Mouse (Mus musculus) hindbrain, embryonic 12.5 days (tissue): ENCODE measurements around the gene Ctnna3. TPM values are rescaled to one million over a fixed set of nuclear protein-coding genes. Genes with fewer than 3 reads are reported as not detected.
A peak's percentile ranks its signal among the peaks of the same experiment; 100 is the strongest.

ENCODE experiments used
- ATAC-seq: fragments of 200-750 bp; cut with Nextera tagmentation; 2 replicates; pipeline ENCODE4 v1.8.0; 2017; ENCODE audit warnings: moderate TSS enrichment; ENCODE audit not compliant: low FRiP score
- H3K27ac ChIP-seq: fragments of 300-500 bp; sonication (generic); 2 replicates; pipeline ENCODE4 v1.5.1; 2016; ENCODE audit warnings: mild to moderate bottlenecking
- H3K27me3 ChIP-seq: fragments of 300-500 bp; sonication (generic); 2 replicates; pipeline ENCODE4 v1.6.1; 2016; ENCODE audit warnings: mild to moderate bottlenecking
- H3K36me3 ChIP-seq: fragments of 300-500 bp; sonication (generic); 2 replicates; pipeline ENCODE4 v1.6.1; 2016; ENCODE audit warnings: mild to moderate bottlenecking
- H3K4me1 ChIP-seq: fragments of 300-500 bp; sonication (generic); 2 replicates; pipeline ENCODE4 v1.6.1; 2016
- H3K4me2 ChIP-seq: fragments of 300-500 bp; sonication (generic); replicated peaks from 2 replicates; pipeline ENCODE4 v1.6.1; 2016; ENCODE audit warnings: mild to moderate bottlenecking
- H3K4me3 ChIP-seq: fragments of 300-500 bp; sonication (generic); 2 replicates; pipeline ENCODE4 v1.5.1; 2016; ENCODE audit warnings: mild to moderate bottlenecking
- H3K9ac ChIP-seq: fragments of 300-500 bp; sonication (generic); 2 replicates; pipeline ENCODE4 v1.6.1; 2016; ENCODE audit warnings: mild to moderate bottlenecking, moderate library complexity
- H3K9me3 ChIP-seq: fragments of 300-500 bp; sonication (generic); replicated peaks from 2 replicates; pipeline ENCODE4 v1.6.1; 2016; ENCODE audit warnings: mild to moderate bottlenecking
- WGBS: fragments of 180-500 bp; shearing (Covaris S2); methylation state at CpG from one replicate; pipeline ENCODE4 v1.1.7; 2016; 5-methylcytosine and 5-hydroxymethylcytosine counted together
- polyA plus RNA-seq: library from polyadenylated mRNA; unstranded; fragments of >200 nt; fragmentation: Nextera tagmentation; extraction: Ambion mirVana; gene quantifications from 2 replicates; pipeline ENCODE4 v1.2.1, GENCODE M21; 2016

Ctnna3 gene
- polyA plus RNA-seq, 1 experiment from 2014 or later: 0.22 TPM

- H3K9me3 ChIP-seq: no peaks in the 10 kb centered on the region
- H3K4me3 ChIP-seq: no peak overlapping the region
- 32% methylated on average over 5 of the region's 5 CpGs for WGBS
- no peaks in the 10 kb centered on the region for H3K27me3 ChIP-seq
- H3K36me3 ChIP-seq: no peaks in the 10 kb centered on the region
- no peak overlapping the region for H3K4me2 ChIP-seq
- no peak overlapping the region for H3K27ac ChIP-seq
- ATAC-seq: no peak
- no peak overlapping the region for H3K9ac ChIP-seq
- H3K4me1 ChIP-seq: 0 out of 2 replicates have a peak, but pooled peaks cover 7% of the 10 kb centered on the region
Measured at GRCm38 (mm10) chr10:64075944-64076343, 646.0 kb downstream of the Ctnna3 start.

DNA sequence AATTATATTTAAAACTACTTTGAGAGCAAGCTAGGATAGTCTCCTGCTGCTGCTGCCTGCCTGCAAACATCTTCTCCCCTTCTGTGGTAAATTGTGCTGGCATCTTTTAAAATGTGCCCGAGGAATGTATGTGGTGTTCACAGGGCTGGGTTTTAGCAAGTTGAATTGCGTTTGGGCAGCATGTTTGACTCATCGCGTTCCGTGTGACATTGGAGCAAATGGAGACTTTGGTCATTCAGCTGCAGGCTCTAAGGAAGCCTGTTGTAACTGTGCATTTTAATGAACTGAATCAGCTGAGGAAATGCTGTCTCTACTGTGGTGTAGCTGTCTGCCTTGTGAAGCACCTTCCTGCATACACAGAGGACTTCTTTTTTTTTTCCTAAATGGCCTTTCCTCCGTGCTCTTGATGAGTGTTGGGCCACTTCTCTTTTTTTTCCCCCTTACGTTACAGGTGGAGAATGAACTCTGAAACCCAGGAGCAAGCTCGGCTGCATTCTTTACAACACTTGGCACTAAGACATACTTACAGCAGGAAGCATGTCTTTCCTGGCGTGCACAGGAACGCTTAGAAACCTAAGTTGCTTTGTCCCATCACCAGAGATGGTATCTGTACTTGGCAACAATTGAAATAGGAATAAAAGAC lies 646.6 kb downstream of the Ctnna3 start:
- no peaks in the 10 kb centered on the region for H3K27me3 ChIP-seq
- H3K4me2 ChIP-seq: no peak overlapping the region
- H3K9ac ChIP-seq: no peak overlapping the region
- H3K4me1 ChIP-seq: 0 out of 2 replicates have a peak, but pooled peaks cover 7% of the 10 kb centered on the region
- 60% methylated on average over 10 of the region's 10 CpGs for WGBS
- H3K27ac ChIP-seq: no peak overlapping the region
- H3K4me3 ChIP-seq: no peak overlapping the region
- no peaks in the 10 kb centered on the region for H3K36me3 ChIP-seq
- ATAC-seq: no peak
- no peaks in the 10 kb centered on the region for H3K9me3 ChIP-seq

- no peak overlapping the region for H3K27ac ChIP-seq
- H3K4me2 ChIP-seq: no peak overlapping the region
- H3K4me1 ChIP-seq: peaks cover 17% of the 10 kb centered on the region
- no peaks in the 10 kb centered on the region for H3K27me3 ChIP-seq
- WGBS: 88% methylated on average over 3 of the region's 3 CpGs
- no peaks in the 10 kb centered on the region for H3K36me3 ChIP-seq
- H3K9me3 ChIP-seq: no peaks in the 10 kb centered on the region
- H3K4me3 ChIP-seq: no peak overlapping the region
- H3K9ac ChIP-seq: no peak overlapping the region
- ATAC-seq: no peak
Measured at GRCm38 (mm10) chr10:64082345-64082744, 652.4 kb downstream of the Ctnna3 start.

GRCm38 (mm10) chr10:64083813-64084212 lies 653.9 kb downstream of the Ctnna3 start:
- peaks cover 9% of the 10 kb centered on the region for H3K27me3 ChIP-seq
- 42% methylated on average over 11 of the region's 11 CpGs for WGBS
- H3K9ac ChIP-seq: no peak overlapping the region
- H3K27ac ChIP-seq: 0 out of 2 replicates have a peak overlapping the region, but pooled peaks have one; percentile 30
- ATAC-seq: peak; percentile 20; the same call in 1 of the 2 replicates
- peak overlapping the region; percentile 4; the same call in 1 of the 2 replicates for H3K4me3 ChIP-seq
- H3K9me3 ChIP-seq: no peaks in the 10 kb centered on the region
- peak overlapping the region; percentile 35 for H3K4me2 ChIP-seq
- peaks cover 24% of the 10 kb centered on the region for H3K4me1 ChIP-seq
- H3K36me3 ChIP-seq: no peaks in the 10 kb centered on the region

- peak overlapping the region; percentile 71 for H3K4me2 ChIP-seq
- WGBS: 47% methylated on average over 4 of the region's 4 CpGs
- H3K9me3 ChIP-seq: no peaks in the 10 kb centered on the region
- no peak overlapping the region for H3K9ac ChIP-seq
- H3K4me3 ChIP-seq: no peak overlapping the region
- ATAC-seq: no peak
- H3K27me3 ChIP-seq: peaks cover 12% of the 10 kb centered on the region
- H3K27ac ChIP-seq: no peak overlapping the region
- peaks cover 26% of the 10 kb centered on the region for H3K4me1 ChIP-seq
- no peaks in the 10 kb centered on the region for H3K36me3 ChIP-seq
Measured at GRCm38 (mm10) chr10:64084465-64084864, 654.6 kb downstream of the Ctnna3 start.

- H3K4me2 ChIP-seq: peak overlapping the region; percentile 71
- H3K27ac ChIP-seq: peak overlapping the region; percentile 32; the same call in 1 of the 2 replicates
- no peak overlapping the region for H3K9ac ChIP-seq
- 47% methylated on average over 16 of the region's 16 CpGs for WGBS
- no peaks in the 10 kb centered on the region for H3K36me3 ChIP-seq
- peaks cover 26% of the 10 kb centered on the region for H3K4me1 ChIP-seq
- H3K27me3 ChIP-seq: peaks cover 12% of the 10 kb centered on the region
- no peaks in the 10 kb centered on the region for H3K9me3 ChIP-seq
- no peak for ATAC-seq
- peak overlapping the region; percentile 41 for H3K4me3 ChIP-seq
Measured at GRCm38 (mm10) chr10:64086183-64086566, 656.3 kb downstream of the Ctnna3 start.

GRCm38 (mm10) chr10:64086567-64087391 lies 656.9 kb downstream of the Ctnna3 start:
- H3K4me3 ChIP-seq: peak overlapping the region; percentile 41
- H3K4me1 ChIP-seq: peaks cover 26% of the 10 kb centered on the region
- peak overlapping the region; percentile 65 for H3K9ac ChIP-seq
- WGBS: 2% methylated on average over 12 of the region's 12 CpGs
- peak overlapping the region; percentile 71 for H3K4me2 ChIP-seq
- H3K36me3 ChIP-seq: no peaks in the 10 kb centered on the region
- H3K27ac ChIP-seq: peak overlapping the region; percentile 32; the same call in 1 of the 2 replicates
- no peaks in the 10 kb centered on the region for H3K9me3 ChIP-seq
- no peak for ATAC-seq
- H3K27me3 ChIP-seq: peaks cover 12% of the 10 kb centered on the region

DNA sequence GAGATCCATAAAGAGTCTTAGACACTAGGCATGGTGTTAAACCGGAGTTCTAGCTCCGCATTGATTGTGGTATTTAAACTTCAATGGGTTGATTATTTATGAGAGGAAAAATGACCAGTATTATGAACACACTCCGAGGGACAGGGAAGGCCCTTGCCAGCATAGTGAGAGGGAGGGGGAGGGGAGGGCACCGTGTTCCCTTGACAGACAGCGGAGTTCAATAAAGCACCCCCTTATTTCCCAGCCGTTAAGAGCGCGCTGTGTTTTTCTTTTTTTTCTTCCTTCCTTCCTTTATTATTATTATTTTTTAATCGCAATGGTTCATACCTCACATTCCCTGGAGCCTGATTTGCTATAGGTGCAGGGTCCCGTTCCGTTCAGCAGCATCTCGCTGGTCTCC lies 657.6 kb downstream of the Ctnna3 start:
- peaks cover 26% of the 10 kb centered on the region for H3K4me1 ChIP-seq
- H3K4me2 ChIP-seq: peak overlapping the region; percentile 71
- H3K4me3 ChIP-seq: peak overlapping the region; percentile 41
- H3K27ac ChIP-seq: peak overlapping the region; percentile 23; the same call in 1 of the 2 replicates
- 1% methylated on average over 12 of the region's 12 CpGs for WGBS
- peak overlapping the region; percentile 65 for H3K9ac ChIP-seq
- no peaks in the 10 kb centered on the region for H3K9me3 ChIP-seq
- H3K27me3 ChIP-seq: peaks cover 12% of the 10 kb centered on the region
- H3K36me3 ChIP-seq: no peaks in the 10 kb centered on the region
- 0 out of 2 replicates have a peak, but pooled peaks have one; percentile 19 for ATAC-seq

- H3K36me3 ChIP-seq: no peaks in the 10 kb centered on the region
- ATAC-seq: peak; percentile 5; the same call in 1 of the 2 replicates
- H3K27ac ChIP-seq: peak overlapping the region; percentile 23; the same call in 1 of the 2 replicates
- WGBS: 3% methylated on average over 26 of the region's 26 CpGs
- H3K4me2 ChIP-seq: peak overlapping the region; percentile 71
- H3K27me3 ChIP-seq: peaks cover 12% of the 10 kb centered on the region
- H3K4me1 ChIP-seq: peaks cover 26% of the 10 kb centered on the region
- H3K4me3 ChIP-seq: peak overlapping the region; percentile 41
- H3K9ac ChIP-seq: peak overlapping the region; percentile 65
- no peaks in the 10 kb centered on the region for H3K9me3 ChIP-seq
Measured at GRCm38 (mm10) chr10:64087936-64088773, 658.3 kb downstream of the Ctnna3 start.

GRCm38 (mm10) chr10:64088774-64089460 lies 659.0 kb downstream of the Ctnna3 start:
- Histone ChIP-seq H3K27ac (no peak overlapping the region), H3K4me3 (peak overlapping the region; percentile 41), H3K4me1 (peaks cover 22% of the 10 kb centered on the region), H3K36me3 (no peaks in the 10 kb centered on the region), H3K9me3 (no peaks in the 10 kb centered on the region), H3K9ac (0 out of 2 replicates have a peak overlapping the region, but pooled peaks have one; percentile 65), H3K27me3 (peaks cover 12% of the 10 kb centered on the region), H3K4me2 (peak overlapping the region; percentile 71)
- WGBS: 20% methylated on average over 19 of the region's 19 CpGs
- ATAC-seq: no peak
